In genomic region chr10:118993819-118994574, GRCm38 (mm10) we compare ENCODE assay signal across 23 mouse cellular contexts.
DNase-seq lines count a peak whose midpoint lies in the region; ATAC-seq and TF ChIP-seq lines count a peak whose summit lies in the region.
"Had no signal": no experiment of that assay in that cellular context is flagged by ENCODE, and none has a peak within 500 bp of the region (broad histone marks: within the 10 kb centered on the region; RNA-seq: fewer than 3 reads in every experiment).

No protein-coding gene starts in this region.

- H3K9me3 ChIP-seq in embryonic facial prominence, embryonic 14.5 days (ENCODE audit: control insufficient read depth, low read length) = no peaks in the 10 kb centered on the region
- no peaks in the 10 kb centered on the region for H3K9me3 ChIP-seq in lung, embryonic 14.5 days (ENCODE audit: low read depth, low read length)
- H3K9me3 ChIP-seq: embryonic facial prominence, embryonic 15.5 days; heart, embryonic 15.5 days; liver, embryonic 12.5 days had no signal

- H3K4me2 ChIP-seq in embryonic facial prominence, embryonic 14.5 days (ENCODE audit: low read depth, low read length) = no peak overlapping the region
- no peak overlapping the region for H3K4me2 ChIP-seq in lung, embryonic 14.5 days
- H3K4me2 ChIP-seq: embryonic facial prominence, embryonic 15.5 days; heart, embryonic 15.5 days; liver, embryonic 12.5 days had no signal

- DNase-seq in gastrocnemius, adult 2 months = peak; percentile 69
- no peak for DNase-seq in gastrocnemius, adult 18-20 months (ENCODE audit: low spot score)
- DNase-seq in embryonic facial prominence, embryonic 14.5 days (ENCODE audit: low spot score) = peak; percentile 46
- DNase-seq in lung, embryonic 14.5 days = peak; percentile 46
- peak; percentile 72 for DNase-seq in skeletal muscle tissue, adult 2 months (ENCODE audit: low read depth, low spot score)
- DNase-seq in frontal cortex, postnatal 36 days (ENCODE audit: low spot score in 2 of 2) = no peak
- DNase-seq in thymus, postnatal 0 days (ENCODE audit: low spot score) = no peak
- DNase-seq: adrenal gland, adult 8-10 months; cerebellum, postnatal 10 days; gastrocnemius, postnatal 25 days; kidney, adult 18-20 months; kidney, postnatal 14 days; layer of hippocampus, postnatal 36 days; right cerebral cortex, adult 18-20 months; thymus, adult 2 months had no signal

- intact Hi-C loops in gastrocnemius, adult 2 months (cut with DNase I) = no loop called here

- H3K9ac ChIP-seq in embryonic facial prominence, embryonic 14.5 days (ENCODE audit: low read depth, low read length) = no peak overlapping the region
- no peak overlapping the region for H3K9ac ChIP-seq in lung, embryonic 14.5 days
- H3K9ac ChIP-seq: embryonic facial prominence, embryonic 15.5 days; heart, embryonic 15.5 days; liver, embryonic 12.5 days had no signal

- no peaks in the 10 kb centered on the region for H3K4me1 ChIP-seq in embryonic facial prominence, embryonic 14.5 days (ENCODE audit: control insufficient read depth, insufficient read depth, low read length)
- H3K4me1 ChIP-seq in lung, embryonic 14.5 days (ENCODE audit: insufficient read depth) = 0 out of 2 replicates have a peak, but pooled peaks cover 4% of the 10 kb centered on the region
- H3K4me1 ChIP-seq: liver, embryonic 12.5 days had no signal

- H3K27ac ChIP-seq in gastrocnemius, adult 2 months = peak overlapping the region; percentile 38
- H3K27ac ChIP-seq in embryonic facial prominence, embryonic 14.5 days (replicated peaks; ENCODE audit: low read depth, low read length) = no peak overlapping the region
- no peak overlapping the region for H3K27ac ChIP-seq in lung, embryonic 14.5 days (ENCODE audit: low read depth)
- H3K27ac ChIP-seq: embryonic facial prominence, embryonic 15.5 days; heart, embryonic 15.5 days; layer of hippocampus, adult 2 months; liver, embryonic 12.5 days had no signal

- TF ChIP-seq CTCF in gastrocnemius, adult 2 months (IDR thresholded peaks at IDR 0.05) = no peak
- TF ChIP-seq CTCF in lung, embryonic 14.5 days (IDR thresholded peaks at IDR 0.05; ENCODE audit: low read depth) = no peak

- WGBS in embryonic facial prominence, embryonic 14.5 days = 51% methylated on average over 15 of the region's 15 CpGs
- 46% methylated on average over 15 of the region's 15 CpGs for WGBS in lung, embryonic 14.5 days

- no peak overlapping the region for H3K4me3 ChIP-seq in gastrocnemius, adult 2 months
- no peak overlapping the region for H3K4me3 ChIP-seq in embryonic facial prominence, embryonic 14.5 days (ENCODE audit: low read depth, low read length)
- no peak overlapping the region for H3K4me3 ChIP-seq in lung, embryonic 14.5 days (ENCODE audit: low read depth, low read length)
- H3K4me3 ChIP-seq: embryonic facial prominence, embryonic 15.5 days; heart, embryonic 15.5 days; layer of hippocampus, adult 2 months; liver, embryonic 12.5 days had no signal

- H3K36me3 ChIP-seq in embryonic facial prominence, embryonic 14.5 days (ENCODE audit: control insufficient read depth, insufficient read depth, low read length) = no peaks in the 10 kb centered on the region
- no peaks in the 10 kb centered on the region for H3K36me3 ChIP-seq in lung, embryonic 14.5 days (ENCODE audit: insufficient read depth)
- H3K36me3 ChIP-seq: embryonic facial prominence, embryonic 15.5 days; heart, embryonic 15.5 days; liver, embryonic 12.5 days had no signal

- no peaks in the 10 kb centered on the region for H3K27me3 ChIP-seq in embryonic facial prominence, embryonic 14.5 days (replicated peaks; ENCODE audit: control insufficient read depth, insufficient read depth, low read length)
- H3K27me3 ChIP-seq in lung, embryonic 14.5 days (ENCODE audit: insufficient read depth, low read length) = no peaks in the 10 kb centered on the region
- H3K27me3 ChIP-seq: embryonic facial prominence, embryonic 15.5 days; heart, embryonic 15.5 days; liver, embryonic 12.5 days; Patski had no signal

- peak; percentile 57 for ATAC-seq in embryonic facial prominence, embryonic 14.5 days (ENCODE audit: low read depth)
- no peak for ATAC-seq in lung, embryonic 14.5 days (ENCODE audit: insufficient read depth)
- ATAC-seq: CD4-positive, CD25-positive, alpha-beta regulatory T cell, adult 4 months; hindbrain, embryonic 16.5 days; liver, embryonic 12.5 days; midbrain, embryonic 16.5 days; Patski had no signal

Comparison
In these comparisons a context has a peak if more than half of its experiments do, and no peak if none do; other contexts are left out.
1. DNase-seq: peak in gastrocnemius, adult 2 months (single experiment), embryonic facial prominence, embryonic 14.5 days (single experiment), lung, embryonic 14.5 days (single experiment) and skeletal muscle tissue, adult 2 months (single experiment); none in gastrocnemius, adult 18-20 months (single experiment), frontal cortex, postnatal 36 days (0 of 2) and thymus, postnatal 0 days (single experiment).